Mouse (Mus musculus) heart, postnatal 0 days (tissue): ENCODE data around the gene Speg. TPM values are rescaled to one million over a fixed set of nuclear protein-coding genes. Genes with fewer than 3 reads are reported as not detected.
A peak's percentile ranks its signal among the peaks of the same experiment; 100 is the strongest.

Experiments
- ATAC-seq: fragments of 200-750 bp; cut with Nextera tagmentation; 2 replicates; pipeline ENCODE4 v1.8.0; 2017; ENCODE audit warnings: low read depth, moderate number of reproducible peaks, moderate library complexity; ENCODE audit not compliant: insufficient read depth
- DNase-seq: peaks from one replicate; pipeline ENCODE4 v3.0.0-alpha.2; 2016; ENCODE audit warnings: low spot score
- H3K27ac ChIP-seq: fragments of 300-500 bp; sonication (generic); 2 replicates; pipeline ENCODE4 v1.5.1; 2014; ENCODE audit warnings: low read depth, mild to moderate bottlenecking
- H3K27me3 ChIP-seq: fragments of 300-500 bp; sonication (generic); 2 replicates; pipeline ENCODE4 v1.6.1; 2014; ENCODE audit warnings: low read length, mixed read lengths; ENCODE audit not compliant: control insufficient read depth, insufficient read depth
- H3K36me3 ChIP-seq: fragments of 300-500 bp; sonication (generic); replicated peaks from 2 replicates; pipeline ENCODE4 v1.6.1; 2014; ENCODE audit warnings: low read length, mixed read lengths; ENCODE audit not compliant: control insufficient read depth, insufficient read depth
- H3K4me1 ChIP-seq: fragments of 300-500 bp; sonication (generic); 2 replicates; pipeline ENCODE4 v1.6.1; 2014; ENCODE audit warnings: antibody characterized with exemption; ENCODE audit not compliant: control insufficient read depth, insufficient read depth
- H3K4me2 ChIP-seq: fragments of 300-500 bp; sonication (generic); 2 replicates; pipeline ENCODE4 v1.6.1; 2014; ENCODE audit warnings: low read depth, mild to moderate bottlenecking, low read length, moderate library complexity
- H3K4me3 ChIP-seq: fragments of 300-500 bp; sonication (generic); 2 replicates; pipeline ENCODE4 v1.5.1; 2014; ENCODE audit warnings: low read depth, low read length
- H3K9ac ChIP-seq: fragments of 300-500 bp; sonication (generic); replicated peaks from 2 replicates; pipeline ENCODE4 v1.6.1; 2014; ENCODE audit warnings: low read depth, low read length, mixed read lengths
- H3K9me3 ChIP-seq: fragments of 300-500 bp; sonication (generic); replicated peaks from 2 replicates; pipeline ENCODE4 v1.6.1; 2016; ENCODE audit warnings: low read length; ENCODE audit not compliant: control insufficient read depth
- CTCF ChIP-seq: IDR thresholded peaks from 2 replicates; pipeline ENCODE4 v1.5.1; 2016; ENCODE audit warnings: antibody characterized with exemption, control low read depth, low read depth
- EP300 ChIP-seq: IDR thresholded peaks from 2 replicates; pipeline ENCODE4 v1.6.1; 2016; ENCODE audit warnings: antibody characterized with exemption, low read depth
- WGBS: fragments of 180-500 bp; shearing (Covaris S2); extraction: QIAGEN DNeasy Blood & Tissue Kit; methylation state at CpG from one replicate; pipeline ENCODE4 v1.1.7; 2014; 5-methylcytosine and 5-hydroxymethylcytosine counted together
- polyA plus RNA-seq: library from polyadenylated mRNA; unstranded; fragments of >200 nt; fragmentation: Nextera tagmentation; extraction: Ambion mirVana; gene quantifications from 2 replicates; pipeline ENCODE4 v1.2.1, GENCODE M21; 2015
- total RNA-seq: library from RNA; depleted of rRNA; stranded (reverse); fragments of >200 nt; gene quantifications from 2 replicates; pipeline ENCODE4 v1.2.3, GENCODE M21; 2014; ENCODE audit warnings: low replicate concordance

Speg gene
- total and polyA plus RNA-seq, 2 experiments from 2014 or later = 30.2 to 95.0 TPM

- H3K27me3 ChIP-seq = peaks cover 20% of the 10 kb centered on the region
- no peaks in the 10 kb centered on the region for H3K9me3 ChIP-seq
- no peak overlapping the region for H3K27ac ChIP-seq
- ATAC-seq (peak; percentile 16; the same call in 1 of the 2 replicates), DNase-seq (no peak)
- TF ChIP-seq CTCF (no peak), EP300 (no peak)
- peak overlapping the region; percentile 32 for H3K4me2 ChIP-seq
- H3K9ac ChIP-seq = no peak overlapping the region
- peaks cover 61% of the 10 kb centered on the region for H3K36me3 ChIP-seq
- no peaks in the 10 kb centered on the region for H3K4me1 ChIP-seq
- peak overlapping the region; percentile 22 for H3K4me3 ChIP-seq
- WGBS = 23% methylated on average over 71 of the region's 71 CpGs
Observed at GRCm38 (mm10) chr1:75422823-75423471, 47.9 kb downstream of the Speg start.

DNA sequence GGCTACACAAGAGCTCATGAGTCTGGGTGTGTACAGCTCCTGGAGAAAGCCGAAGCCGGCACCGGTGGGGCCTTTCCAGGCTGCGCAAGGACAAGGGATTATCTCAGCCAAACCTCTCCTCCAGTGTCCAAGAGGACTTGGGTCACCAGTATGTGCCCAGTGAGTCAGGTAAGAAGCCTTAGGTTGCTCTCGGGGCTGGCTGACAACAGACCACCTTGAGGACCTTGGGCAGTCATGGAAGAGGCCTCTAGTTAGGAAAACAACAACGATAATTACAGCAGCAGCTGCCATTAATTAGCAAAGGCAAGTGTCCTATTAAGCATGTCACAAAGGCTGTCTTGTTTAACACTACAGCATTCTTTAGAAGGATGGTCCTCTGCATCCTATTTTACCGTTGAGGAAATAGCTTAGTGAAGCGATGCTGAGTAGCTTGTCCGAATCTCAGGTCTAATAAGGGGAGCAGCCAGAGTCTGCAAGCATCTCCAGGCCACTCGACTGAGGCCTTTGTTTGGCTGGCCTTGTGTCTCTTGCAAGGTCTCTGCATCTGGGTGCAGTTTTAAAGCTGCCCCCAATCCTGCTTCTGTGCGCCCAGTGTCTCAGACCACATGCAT, 48.8 kb downstream of the Speg start:
- no peak overlapping the region for H3K4me3 ChIP-seq
- H3K4me2 ChIP-seq = no peak overlapping the region
- no peak for ATAC-seq
- H3K9me3 ChIP-seq = no peaks in the 10 kb centered on the region
- TF ChIP-seq CTCF = no peak
- no peak for TF ChIP-seq EP300
- peaks cover 61% of the 10 kb centered on the region for H3K36me3 ChIP-seq
- H3K9ac ChIP-seq = no peak overlapping the region
- H3K4me1 ChIP-seq = no peaks in the 10 kb centered on the region
- 84% methylated on average over 11 of the region's 11 CpGs for WGBS
- H3K27ac ChIP-seq = no peak overlapping the region
- DNase-seq = no peak
- H3K27me3 ChIP-seq = peaks cover 20% of the 10 kb centered on the region

DNA sequence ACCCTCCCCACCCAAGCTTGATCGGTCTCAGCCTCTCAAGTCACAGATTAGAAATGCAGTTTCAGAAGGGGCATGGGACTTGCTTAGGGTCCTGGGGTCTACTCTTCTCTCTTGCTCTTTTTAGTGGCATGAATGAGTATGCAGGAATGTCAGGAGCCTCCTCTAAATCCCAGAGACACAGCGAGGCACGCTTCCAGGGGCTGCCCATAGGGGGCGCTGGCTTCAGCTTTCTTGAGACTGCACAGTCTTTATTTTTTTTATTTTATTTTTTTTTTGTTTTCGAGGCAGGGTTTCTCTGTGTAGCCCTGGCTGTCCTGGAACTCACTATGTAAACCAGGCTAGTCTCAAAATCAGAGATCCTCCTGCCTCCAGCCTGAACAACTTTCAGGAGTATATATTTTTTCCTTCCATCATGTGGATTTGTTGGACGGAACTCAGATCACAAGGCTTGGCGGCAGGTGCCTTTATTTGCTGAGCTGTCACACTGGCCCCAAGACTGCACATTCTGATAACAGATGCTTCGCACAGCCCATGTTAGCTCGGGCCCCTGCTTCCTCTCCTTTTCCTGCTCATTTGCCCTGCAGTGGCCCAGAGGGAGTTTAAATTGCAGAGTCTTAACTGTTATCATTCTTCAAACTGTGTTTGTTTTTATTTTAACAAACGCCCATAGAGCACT, 50.8 kb downstream of the Speg start:
- no peaks in the 10 kb centered on the region for H3K9me3 ChIP-seq
- H3K4me3 ChIP-seq = no peak overlapping the region
- ATAC-seq (no peak), DNase-seq (no peak)
- no peaks in the 10 kb centered on the region for H3K4me1 ChIP-seq
- no peak overlapping the region for H3K4me2 ChIP-seq
- no peak overlapping the region for H3K27ac ChIP-seq
- TF ChIP-seq EP300 (no peak), CTCF (peak; percentile 53)
- H3K9ac ChIP-seq = no peak overlapping the region
- peaks cover 69% of the 10 kb centered on the region for H3K36me3 ChIP-seq
- WGBS = 32% methylated on average over 10 of the region's 10 CpGs
- H3K27me3 ChIP-seq = peaks cover 20% of the 10 kb centered on the region

- Histone ChIP-seq H3K9ac (peak within 1 kb of the TSS; percentile 69), H3K4me1 (0 out of 2 replicates have a peak, but pooled peaks cover 8% of the 10 kb centered on the region), H3K27me3 (no peaks in the 10 kb centered on the region), H3K4me2 (peak within 1 kb of the TSS; percentile 80), H3K9me3 (no peaks in the 10 kb centered on the region), H3K36me3 (peaks cover 13% of the 10 kb centered on the region), H3K4me3 (peak within 1 kb of the TSS; percentile 66), H3K27ac (peak within 1 kb of the TSS; percentile 65)
- 6% methylated on average over 28 of the region's 28 CpGs for WGBS
- no peak for TF ChIP-seq EP300
- no peak for TF ChIP-seq CTCF
- DNase-seq (peak; percentile 90), ATAC-seq (peak; percentile 82)
Observed at GRCm38 (mm10) chr1:75435475-75436328, 60.6 kb downstream of the Speg start, which contains the start of gene Gmppa. Gene Gmppa (plus strand): TSS chr1:75435930.

GRCm38 (mm10) chr1:75438782-75439181, 63.7 kb downstream of the Speg start:
- H3K9me3 ChIP-seq = no peaks in the 10 kb centered on the region
- H3K4me1 ChIP-seq = 0 out of 2 replicates have a peak, but pooled peaks cover 8% of the 10 kb centered on the region
- no peaks in the 10 kb centered on the region for H3K27me3 ChIP-seq
- no peak overlapping the region for H3K9ac ChIP-seq
- no peak for DNase-seq
- WGBS = 82% methylated on average over 8 of the region's 9 CpGs
- H3K4me2 ChIP-seq = no peak overlapping the region
- H3K4me3 ChIP-seq = no peak overlapping the region
- peaks cover 8% of the 10 kb centered on the region; the same call in 1 of the 2 replicates for H3K36me3 ChIP-seq
- ATAC-seq = no peak
- TF ChIP-seq EP300 (no peak), CTCF (no peak)
- no peak overlapping the region for H3K27ac ChIP-seq
